Mouse (Mus musculus): ENCODE data around the gene Rnf19b.

DNA sequence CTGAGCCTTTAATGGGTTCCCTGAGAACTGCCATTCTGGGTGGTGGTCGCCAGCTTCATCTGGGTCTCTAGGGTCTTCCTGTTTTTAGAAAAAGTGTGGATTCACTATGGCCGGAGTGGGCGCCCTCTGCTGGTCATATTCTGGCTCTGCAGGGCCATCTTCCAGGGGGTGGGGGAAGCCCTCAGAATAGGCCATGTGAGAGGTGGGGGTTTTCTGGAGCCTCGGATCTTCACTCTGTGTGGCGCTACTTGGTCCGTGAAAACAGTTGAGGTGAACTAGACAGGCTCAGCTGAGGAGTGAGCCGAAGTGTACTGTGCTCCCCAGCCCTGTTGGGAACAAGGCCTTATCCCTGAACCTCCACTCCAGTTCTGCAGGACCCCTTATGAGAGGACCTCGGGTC, 72.1 kb downstream of the Rnf19b start:
- TF ChIP-seq GATA1 (IDR thresholded peaks at IDR 0.05; ENCODE audit: borderline replicate concordance, low read length) (no peak), CTCF (IDR thresholded peaks at IDR 0.05; ENCODE audit: low read depth, low read length) (peak; percentile 79), TAL1 (conservative IDR thresholded peaks at IDR 0.05; ENCODE audit: low read depth, low read length) (no peak), POLR2AphosphoS5 (IDR thresholded peaks at IDR 0.05; ENCODE audit: insufficient replicate concordance, low read depth, low read length) (no peak), GATA2 (IDR thresholded peaks at IDR 0.05; ENCODE audit: borderline replicate concordance, low read depth, low read length) (no peak)
